Mouse (Mus musculus) myocyte (in vitro differentiated cells): Measurements from ENCODE around the gene Dcaf5. TPM values are rescaled to one million over a fixed set of nuclear protein-coding genes. Genes with fewer than 3 reads are reported as not detected.

Experiments used
- H3K27me3 ChIP-seq: one replicate; pipeline ENCODE4 v1.6.1; 2011; ENCODE audit not compliant: control insufficient read depth, insufficient read depth, insufficient read length
- H3K36me3 ChIP-seq: one replicate; pipeline ENCODE4 v1.6.1; 2011; ENCODE audit not compliant: control insufficient read depth, insufficient read depth
- H3K4me2 ChIP-seq: one replicate; pipeline ENCODE4 v1.6.1; 2011; ENCODE audit warnings: low read depth, control low read depth
- H3K4me3 ChIP-seq: one replicate; pipeline ENCODE4 v1.5.1; 2011; ENCODE audit warnings: mild to moderate bottlenecking, control low read depth, moderate library complexity
- H3K79me2 ChIP-seq: one replicate; pipeline ENCODE4 v1.6.1; 2011; ENCODE audit not compliant: control insufficient read depth, insufficient read depth
- H3ac ChIP-seq: one replicate; pipeline ENCODE4 v1.6.1; 2011; ENCODE audit not compliant: control insufficient read depth, insufficient read length
- CEBPB ChIP-seq: IDR thresholded peaks from 2 replicates; pipeline ENCODE4 v1.6.1; 2011; ENCODE audit warnings: mild to moderate bottlenecking, moderate library complexity; ENCODE audit not compliant: poor library complexity, insufficient read depth, severe bottlenecking
- E2F4 ChIP-seq: IDR thresholded peaks from one replicate; pipeline ENCODE4 v1.6.1; 2011; ENCODE audit warnings: mild to moderate bottlenecking, control low read depth, moderate library complexity; ENCODE audit not compliant: insufficient read depth
- MAX ChIP-seq: IDR thresholded peaks from one replicate; pipeline ENCODE4 v1.6.1; 2011; ENCODE audit warnings: low read depth, mild to moderate bottlenecking, control low read depth
- MYOD1 ChIP-seq, 3 experiments: IDR thresholded peaks; one replicate each; pipeline ENCODE4 v1.6.1; 2011; ENCODE audit warnings: control low read depth in 2 of 3, low read depth in 2 of 3, mild to moderate bottlenecking in 2 of 3, moderate library complexity in 1 of 3; ENCODE audit not compliant: insufficient read length in 2 of 3, control insufficient read depth in 1 of 3
- MYOG ChIP-seq, 3 experiments: IDR thresholded peaks; one replicate each; pipeline ENCODE4 v1.6.1; 2011; ENCODE audit warnings: control low read depth in 2 of 3, low read depth in 2 of 3, mild to moderate bottlenecking in 2 of 3; ENCODE audit not compliant: insufficient read length in 2 of 3, control insufficient read depth in 1 of 3, insufficient read depth in 1 of 3
- POLR2A ChIP-seq: IDR thresholded peaks from one replicate; pipeline ENCODE4 v1.6.1; 2011; ENCODE audit warnings: low read depth, mild to moderate bottlenecking, control low read depth, moderate library complexity; ENCODE audit not compliant: insufficient read length
- POLR2AphosphoS2 ChIP-seq: IDR thresholded peaks from one replicate; pipeline ENCODE4 v1.6.1; 2011; ENCODE audit warnings: low read depth, control low read depth; ENCODE audit not compliant: insufficient read length
- REST ChIP-seq: IDR thresholded peaks from one replicate; pipeline ENCODE4 v1.6.1; 2011; ENCODE audit warnings: mild to moderate bottlenecking, control low read depth, moderate library complexity; ENCODE audit not compliant: insufficient read depth, insufficient read length
- SRF ChIP-seq: IDR thresholded peaks from one replicate; pipeline ENCODE4 v1.6.1; 2011; ENCODE audit warnings: low read depth; ENCODE audit not compliant: control insufficient read depth, insufficient read length
- TCF12 ChIP-seq: IDR thresholded peaks from one replicate; pipeline ENCODE4 v1.6.1; 2011; ENCODE audit warnings: mild to moderate bottlenecking, control low read depth; ENCODE audit not compliant: poor library complexity, insufficient read depth, severe bottlenecking
- TCF3 ChIP-seq: IDR thresholded peaks from one replicate; pipeline ENCODE4 v1.6.1; 2011; ENCODE audit warnings: low read depth, control low read depth; ENCODE audit not compliant: insufficient read length
- USF1 ChIP-seq: IDR thresholded peaks from one replicate; pipeline ENCODE4 v1.6.1; 2011; ENCODE audit warnings: low read depth, mild to moderate bottlenecking, control low read depth, moderate library complexity
- polyA plus RNA-seq: library from polyadenylated mRNA; unstranded; fragments of >200 nt; fragmentation: generic; extraction: Trizol; gene quantifications from one replicate; pipeline ENCODE4 v1.2.1, GENCODE M21; 2012; ENCODE audit warnings: missing spikeins

Dcaf5 gene
- polyA plus RNA-seq, 1 experiment: 17.7 TPM

DNA sequence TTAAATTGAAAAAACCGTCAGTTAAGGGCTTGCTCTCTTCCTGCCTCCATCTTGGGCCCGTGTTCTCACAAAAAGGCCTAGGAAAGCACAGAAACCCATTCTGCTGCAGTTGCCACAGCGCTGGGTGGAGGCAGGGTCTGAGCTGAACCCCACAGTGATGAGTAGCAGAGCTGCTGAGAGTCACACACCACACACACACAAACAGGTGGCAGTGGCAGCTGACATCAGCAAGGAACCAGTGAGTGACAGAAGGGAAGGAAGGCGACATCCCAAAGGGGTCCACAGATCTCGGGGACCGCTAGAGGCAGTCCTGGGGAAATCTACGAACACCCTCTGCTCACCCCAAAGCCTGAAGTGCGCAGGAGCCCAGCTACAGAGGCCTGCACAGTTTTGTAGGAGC lies 25.5 kb downstream of the Dcaf5 start:
- Histone ChIP-seq H3ac (no peak overlapping the region), H3K27me3 (no peaks in the 10 kb centered on the region), H3K79me2 (no peaks in the 10 kb centered on the region), H3K36me3 (peaks cover 9% of the 10 kb centered on the region), H3K4me2 (no peak overlapping the region), H3K4me3 (no peak overlapping the region)
- TF ChIP-seq CEBPB (no peak), MYOG (IDR thresholded peaks at IDR 0.05; ENCODE audit: control insufficient read depth in 1 of 3, insufficient read depth in 1 of 3, insufficient read length in 2 of 3, low read depth in 2 of 3) (peak in 2 of 3 experiments; percentile 49 to 58), E2F4 (no peak), MYOD1 (IDR thresholded peaks at IDR 0.05; ENCODE audit: control insufficient read depth in 1 of 3, insufficient read length in 2 of 3, low read depth in 2 of 3) (peak in 2 of 3 experiments; percentile 56 to 61), USF1 (no peak), SRF (no peak), TCF12 (no peak), POLR2A (no peak), POLR2AphosphoS2 (no peak), TCF3 (no peak)

DNA sequence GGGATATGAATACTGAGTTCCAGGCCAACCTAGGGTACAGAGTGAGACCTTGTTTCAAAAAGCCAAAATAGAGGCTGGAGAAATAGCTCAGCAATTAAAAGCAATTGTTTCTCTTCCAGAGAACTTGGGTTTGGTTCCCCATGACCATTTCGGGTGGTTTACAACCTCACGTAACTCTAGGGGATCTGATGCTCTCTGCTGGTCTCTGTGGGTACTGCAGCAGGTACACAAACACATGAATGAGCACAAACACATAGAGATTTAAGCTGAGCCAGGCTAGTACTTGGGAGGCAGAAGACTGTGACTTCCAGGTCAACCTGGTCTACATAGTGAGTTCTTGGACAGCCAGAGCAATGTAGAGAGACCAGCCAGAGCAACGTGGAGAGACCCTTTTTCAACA lies 28.6 kb downstream of the Dcaf5 start:
- no peaks in the 10 kb centered on the region for H3K79me2 ChIP-seq
- TF ChIP-seq REST (no peak), MYOG (IDR thresholded peaks at IDR 0.05; ENCODE audit: control insufficient read depth in 1 of 3, insufficient read depth in 1 of 3, insufficient read length in 2 of 3, low read depth in 2 of 3) (no peak), CEBPB (no peak), USF1 (no peak), TCF3 (no peak), POLR2AphosphoS2 (no peak), MAX (no peak), POLR2A (no peak)
- no peak overlapping the region for H3K4me2 ChIP-seq
- H3ac ChIP-seq: no peak overlapping the region
- H3K4me3 ChIP-seq: no peak overlapping the region
- H3K27me3 ChIP-seq: no peaks in the 10 kb centered on the region
- H3K36me3 ChIP-seq: peaks cover 13% of the 10 kb centered on the region

DNA sequence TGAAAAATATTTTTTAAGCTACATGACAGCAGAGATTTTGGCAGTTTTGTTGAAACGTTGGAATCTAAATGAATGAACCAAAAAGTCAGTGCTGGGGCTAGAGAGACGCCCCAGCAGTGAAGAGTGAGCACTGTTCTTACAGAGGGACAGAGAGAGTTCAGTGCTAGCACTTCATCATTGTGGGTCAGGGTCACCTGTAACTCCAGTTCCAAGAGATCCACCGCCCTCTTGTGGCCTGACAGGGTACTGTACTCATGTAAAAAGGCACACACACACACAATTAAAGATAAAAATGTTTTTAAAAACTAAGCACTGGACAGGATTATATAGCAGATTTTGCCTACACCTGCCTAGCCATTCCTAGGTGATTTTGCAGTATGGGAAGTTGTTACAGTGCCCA lies 29.8 kb downstream of the Dcaf5 start:
- no peak for TF ChIP-seq CEBPB
- TF ChIP-seq MAX: no peak
- TF ChIP-seq MYOG (IDR thresholded peaks at IDR 0.05; ENCODE audit: control insufficient read depth in 1 of 3, insufficient read depth in 1 of 3, insufficient read length in 2 of 3, low read depth in 2 of 3): no peak
- no peak for TF ChIP-seq POLR2AphosphoS2
- TF ChIP-seq POLR2A: no peak
- no peak for TF ChIP-seq E2F4
- no peak for TF ChIP-seq TCF3
- TF ChIP-seq SRF: no peak
- TF ChIP-seq TCF12: no peak
- TF ChIP-seq USF1: no peak
- no peak for TF ChIP-seq REST
- TF ChIP-seq MYOD1 (IDR thresholded peaks at IDR 0.05; ENCODE audit: control insufficient read depth in 1 of 3, insufficient read length in 2 of 3, low read depth in 2 of 3): no peak
- Histone ChIP-seq H3ac (no peak overlapping the region), H3K4me3 (no peak overlapping the region), H3K79me2 (no peaks in the 10 kb centered on the region), H3K36me3 (peaks cover 13% of the 10 kb centered on the region), H3K4me2 (no peak overlapping the region), H3K27me3 (no peaks in the 10 kb centered on the region)

DNA sequence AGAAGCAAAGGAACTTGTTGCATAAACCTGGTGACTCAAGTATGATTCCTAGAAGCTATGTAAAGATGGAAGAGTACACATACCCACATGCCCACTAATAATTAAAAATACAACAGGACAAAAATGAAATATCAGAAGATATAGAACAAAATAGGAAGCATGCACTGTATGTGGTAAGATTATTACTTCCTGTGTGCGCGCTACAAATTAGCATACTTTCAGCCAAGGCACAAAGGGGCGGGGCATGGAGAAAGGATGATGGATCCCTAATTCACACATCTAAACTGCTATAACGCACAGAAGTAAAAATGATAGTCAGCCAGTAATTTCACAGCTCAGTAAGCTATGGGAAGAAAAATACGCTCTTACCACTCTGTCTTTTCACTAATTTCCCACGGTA lies 32.3 kb downstream of the Dcaf5 start:
- Histone ChIP-seq H3K27me3 (no peaks in the 10 kb centered on the region), H3K4me3 (no peak overlapping the region), H3ac (no peak overlapping the region), H3K36me3 (peaks cover 23% of the 10 kb centered on the region), H3K79me2 (no peaks in the 10 kb centered on the region), H3K4me2 (no peak overlapping the region)
- TF ChIP-seq REST: no peak
- no peak for TF ChIP-seq POLR2AphosphoS2
- no peak for TF ChIP-seq MAX
- TF ChIP-seq TCF3: no peak
- no peak for TF ChIP-seq CEBPB
- no peak for TF ChIP-seq MYOD1 (IDR thresholded peaks at IDR 0.05; ENCODE audit: control insufficient read depth in 1 of 3, insufficient read length in 2 of 3, low read depth in 2 of 3)

DNA sequence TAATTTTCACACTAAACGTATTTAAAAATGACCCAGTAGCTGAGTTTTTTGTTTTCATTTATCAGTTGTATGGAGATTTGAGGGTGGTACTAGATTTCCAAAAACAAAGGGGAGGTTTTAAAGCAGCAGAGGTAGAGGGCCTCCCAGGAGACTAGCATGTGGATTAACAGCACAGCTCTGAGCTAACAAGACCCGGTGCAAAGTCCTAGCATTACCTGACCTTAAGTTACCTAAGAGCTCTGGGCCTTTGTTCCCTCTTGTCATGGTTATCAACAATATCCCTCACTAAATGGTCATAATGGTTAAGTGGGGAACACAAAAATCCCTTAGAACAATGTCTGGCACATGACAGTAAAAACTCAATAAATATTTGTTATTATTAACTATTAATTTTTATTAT lies 37.3 kb downstream of the Dcaf5 start:
- Histone ChIP-seq H3K27me3 (no peaks in the 10 kb centered on the region), H3K79me2 (no peaks in the 10 kb centered on the region), H3K4me2 (no peak overlapping the region), H3K36me3 (peaks cover 60% of the 10 kb centered on the region), H3ac (no peak overlapping the region), H3K4me3 (no peak overlapping the region)
- TF ChIP-seq REST: no peak
- no peak for TF ChIP-seq CEBPB
- TF ChIP-seq SRF: no peak
- no peak for TF ChIP-seq USF1
- TF ChIP-seq MAX: no peak
- TF ChIP-seq POLR2A: no peak
- no peak for TF ChIP-seq E2F4
- no peak for TF ChIP-seq MYOD1 (IDR thresholded peaks at IDR 0.05; ENCODE audit: control insufficient read depth in 1 of 3, insufficient read length in 2 of 3, low read depth in 2 of 3)
- TF ChIP-seq TCF3: no peak
- no peak for TF ChIP-seq TCF12
- no peak for TF ChIP-seq POLR2AphosphoS2
- TF ChIP-seq MYOG (IDR thresholded peaks at IDR 0.05; ENCODE audit: control insufficient read depth in 1 of 3, insufficient read depth in 1 of 3, insufficient read length in 2 of 3, low read depth in 2 of 3): no peak
